Mouse (Mus musculus): ENCODE data around the gene Tpp1. TPM values are rescaled to one million over a fixed set of nuclear protein-coding genes. Genes with fewer than 3 reads are reported as not detected.

The Tpp1 gene
- polyA plus RNA-seq, 1 experiment = 41.6 TPM

- H3K79me2 ChIP-seq (ENCODE audit: control insufficient read depth, insufficient read depth) = no peaks in the 10 kb centered on the region
- no peaks in the 10 kb centered on the region for H3K79me3 ChIP-seq (ENCODE audit: low read depth)
- no peak for TF ChIP-seq USF1 (IDR thresholded peaks at IDR 0.05; ENCODE audit: low read depth)
- no peak for TF ChIP-seq CEBPB (IDR thresholded peaks at IDR 0.05; ENCODE audit: low read depth)
- TF ChIP-seq MYOG (IDR thresholded peaks at IDR 0.05; ENCODE audit: control insufficient read depth, extremely low read depth, insufficient read length) = no peak
- no peak for TF ChIP-seq FOSL1 (IDR thresholded peaks at IDR 0.05; ENCODE audit: insufficient read depth, low read length, poor library complexity, severe bottlenecking)
- TF ChIP-seq MAX (IDR thresholded peaks at IDR 0.05) = no peak
- TF ChIP-seq CTCF (IDR thresholded peaks at IDR 0.05; ENCODE audit: control insufficient read depth, insufficient read depth, insufficient read length) = no peak
- no peak for TF ChIP-seq MYOD1 (IDR thresholded peaks at IDR 0.05; ENCODE audit: control insufficient read depth, insufficient read length, low read depth)
- peak within 1 kb of the TSS; percentile 31 for H3ac ChIP-seq (ENCODE audit: control insufficient read depth, insufficient read length, low read depth)
- no peaks in the 10 kb centered on the region for H3K36me3 ChIP-seq (ENCODE audit: control insufficient read depth, insufficient read depth)
- peak within 1 kb of the TSS; percentile 6 for H3K4me3 ChIP-seq (ENCODE audit: insufficient read depth, poor library complexity, severe bottlenecking)
- H3K27me3 ChIP-seq (ENCODE audit: control insufficient read depth, insufficient read depth, insufficient read length) = peaks cover 6% of the 10 kb centered on the region
These were observed 35.5 kb upstream of the Tpp1 start, which contains the start of gene Dchs1 for GRCm38 (mm10) chr7:105787285-105788140. TSS of gene Dchs1 (minus strand) at chr7:105787654.

- Histone ChIP-seq H3K4me3 (ENCODE audit: insufficient read depth, poor library complexity, severe bottlenecking) (no peak overlapping the region), H3K79me3 (ENCODE audit: low read depth) (no peaks in the 10 kb centered on the region), H3K36me3 (ENCODE audit: control insufficient read depth, insufficient read depth) (no peaks in the 10 kb centered on the region), H3ac (ENCODE audit: control insufficient read depth, insufficient read length, low read depth) (no peak overlapping the region), H3K27me3 (ENCODE audit: control insufficient read depth, insufficient read depth, insufficient read length) (peaks cover 6% of the 10 kb centered on the region), H3K79me2 (ENCODE audit: control insufficient read depth, insufficient read depth) (no peaks in the 10 kb centered on the region)
- no peak for TF ChIP-seq CEBPB (IDR thresholded peaks at IDR 0.05; ENCODE audit: low read depth)
- no peak for TF ChIP-seq MYOG (IDR thresholded peaks at IDR 0.05; ENCODE audit: control insufficient read depth, extremely low read depth, insufficient read length)
- TF ChIP-seq MAX (IDR thresholded peaks at IDR 0.05) = no peak
- no peak for TF ChIP-seq MYOD1 (IDR thresholded peaks at IDR 0.05; ENCODE audit: control insufficient read depth, insufficient read length, low read depth)
- TF ChIP-seq CTCF (IDR thresholded peaks at IDR 0.05; ENCODE audit: control insufficient read depth, insufficient read depth, insufficient read length) = no peak
- no peak for TF ChIP-seq FOSL1 (IDR thresholded peaks at IDR 0.05; ENCODE audit: insufficient read depth, low read length, poor library complexity, severe bottlenecking)
These were observed 34.7 kb upstream of the Tpp1 start for GRCm38 (mm10) chr7:105786506-105787284.

GRCm38 (mm10) chr7:105784556-105784955, 32.5 kb upstream of the Tpp1 start:
- TF ChIP-seq FOSL1 (IDR thresholded peaks at IDR 0.05; ENCODE audit: insufficient read depth, low read length, poor library complexity, severe bottlenecking) (no peak), CEBPB (IDR thresholded peaks at IDR 0.05; ENCODE audit: low read depth) (no peak), MYOG (IDR thresholded peaks at IDR 0.05; ENCODE audit: control insufficient read depth, extremely low read depth, insufficient read length) (no peak), MYOD1 (IDR thresholded peaks at IDR 0.05; ENCODE audit: control insufficient read depth, insufficient read length, low read depth) (no peak), USF1 (IDR thresholded peaks at IDR 0.05; ENCODE audit: low read depth) (no peak), CTCF (IDR thresholded peaks at IDR 0.05; ENCODE audit: control insufficient read depth, insufficient read depth, insufficient read length) (no peak), MAX (IDR thresholded peaks at IDR 0.05) (no peak)
- no peaks in the 10 kb centered on the region for H3K79me2 ChIP-seq (ENCODE audit: control insufficient read depth, insufficient read depth)
- H3K27me3 ChIP-seq (ENCODE audit: control insufficient read depth, insufficient read depth, insufficient read length) = peaks cover 6% of the 10 kb centered on the region
- no peak overlapping the region for H3ac ChIP-seq (ENCODE audit: control insufficient read depth, insufficient read length, low read depth)
- no peak overlapping the region for H3K4me3 ChIP-seq (ENCODE audit: insufficient read depth, poor library complexity, severe bottlenecking)
- H3K36me3 ChIP-seq (ENCODE audit: control insufficient read depth, insufficient read depth) = no peaks in the 10 kb centered on the region
- H3K79me3 ChIP-seq (ENCODE audit: low read depth) = no peaks in the 10 kb centered on the region

- Histone ChIP-seq H3K27me3 (ENCODE audit: control insufficient read depth, insufficient read depth, insufficient read length) (peaks cover 6% of the 10 kb centered on the region), H3ac (ENCODE audit: control insufficient read depth, insufficient read length, low read depth) (no peak overlapping the region), H3K79me3 (ENCODE audit: low read depth) (no peaks in the 10 kb centered on the region), H3K4me3 (ENCODE audit: insufficient read depth, poor library complexity, severe bottlenecking) (no peak overlapping the region), H3K36me3 (ENCODE audit: control insufficient read depth, insufficient read depth) (no peaks in the 10 kb centered on the region), H3K79me2 (ENCODE audit: control insufficient read depth, insufficient read depth) (no peaks in the 10 kb centered on the region)
- TF ChIP-seq MYOG (IDR thresholded peaks at IDR 0.05; ENCODE audit: control insufficient read depth, extremely low read depth, insufficient read length) (no peak), USF1 (IDR thresholded peaks at IDR 0.05; ENCODE audit: low read depth) (no peak), FOSL1 (IDR thresholded peaks at IDR 0.05; ENCODE audit: insufficient read depth, low read length, poor library complexity, severe bottlenecking) (no peak), MAX (IDR thresholded peaks at IDR 0.05) (no peak), CEBPB (IDR thresholded peaks at IDR 0.05; ENCODE audit: low read depth) (no peak)
These were observed 31.8 kb upstream of the Tpp1 start for GRCm38 (mm10) chr7:105783861-105784260.

- TF ChIP-seq CEBPB (IDR thresholded peaks at IDR 0.05; ENCODE audit: low read depth) (no peak), MYOG (IDR thresholded peaks at IDR 0.05; ENCODE audit: control insufficient read depth, extremely low read depth, insufficient read length) (no peak)
- H3K79me2 ChIP-seq (ENCODE audit: control insufficient read depth, insufficient read depth) = no peaks in the 10 kb centered on the region
- H3ac ChIP-seq (ENCODE audit: control insufficient read depth, insufficient read length, low read depth) = no peak overlapping the region
- H3K79me3 ChIP-seq (ENCODE audit: low read depth) = no peaks in the 10 kb centered on the region
- H3K4me3 ChIP-seq (ENCODE audit: insufficient read depth, poor library complexity, severe bottlenecking) = no peak overlapping the region
- H3K27me3 ChIP-seq (ENCODE audit: control insufficient read depth, insufficient read depth, insufficient read length) = peaks cover 3% of the 10 kb centered on the region
- no peaks in the 10 kb centered on the region for H3K36me3 ChIP-seq (ENCODE audit: control insufficient read depth, insufficient read depth)
These were observed 26.7 kb upstream of the Tpp1 start for GRCm38 (mm10) chr7:105778553-105779265.

Measured in C2C12 (cell line).